Mouse (Mus musculus) Patski (cell line): ENCODE measurements around the gene Dnajc16. TPM values are rescaled to one million over a fixed set of nuclear protein-coding genes. Genes with fewer than 3 reads are reported as not detected.
A peak's percentile ranks its signal among the peaks of the same experiment; 100 is the strongest.

Experiments used
- ATAC-seq: fragments of 100-300 bp; one replicate; pipeline ENCODE4 v1.8.0; 2021
- CTCF ChIA-PET: fragments of 350-600 bp; sonication (Branson Sonifier 250); formaldehyde crosslinking; loops from one replicate; lab custom pipeline; 2022; ENCODE audit warnings: inconsistent platforms; lab: Charles Lee
- POLR2A ChIA-PET: fragments of 350-600 bp; sonication (Branson Sonifier 250); formaldehyde crosslinking; loops from one replicate; lab custom pipeline; 2022; ENCODE audit warnings: antibody characterized with exemption, inconsistent platforms; lab: Charles Lee
- DNase-seq: peaks from one replicate; pipeline ENCODE4 v3.0.0-alpha.2; 2011; ENCODE audit warnings: low read depth, low spot score
- H3K27me3 ChIP-seq: fragments of 371-371 bp; one replicate; pipeline ENCODE4 v1.5.1; 2021
- CTCF ChIP-seq: fragments of 100-300 bp; IDR thresholded peaks from one replicate; pipeline ENCODE4 v1.5.1; 2021
- in situ Hi-C: fragments of 300-500 bp; cut with MboI; formaldehyde crosslinking; loops from 3 replicates; pipeline ENCODE4 v1.11.1; 2018; ENCODE audit warnings: low pct_unique_long_range_greater_than_20kb, mixed read lengths
- polyA plus RNA-seq: library from polyadenylated mRNA; unstranded; gene quantifications from one replicate; pipeline ENCODE4 v1.2.3, GENCODE M21; 2021

The Dnajc16 gene
- 14.5 TPM for polyA plus RNA-seq

- ChIA-PET CTCF (no interaction called here), POLR2A (interaction anchor here (0.6 kb wide), 1 partner anchor 14 kb away, joined by 3 read pairs; no protein-coding TSS in a partner anchor)
- in situ Hi-C loops, result no loop called here
- DNase-seq (peak; percentile 96), ATAC-seq (peak; percentile 84)
- TF ChIP-seq CTCF, result no peak
- no peaks in the 10 kb centered on the region for H3K27me3 ChIP-seq
These were observed at the start of gene Dnajc16 for GRCm38 (mm10) chr4:141790524-141790990. Gene Dnajc16, minus strand, starts transcription at chr4:141790931.

GRCm38 (mm10) chr4:141834536-141835095 is 43.9 kb upstream of the Dnajc16 start:
- DNase-seq (no peak), ATAC-seq (no peak)
- ChIA-PET POLR2A (no interaction called here), CTCF (interaction anchor here (1.0 kb wide), 1 partner anchor 17 kb away, joined by 3 read pairs; no protein-coding TSS in a partner anchor)
- in situ Hi-C loops, result loop anchor here (25.0 kb wide), 1 partner anchor 1178 kb away; no protein-coding TSS in a partner anchor
- no peaks in the 10 kb centered on the region for H3K27me3 ChIP-seq
- TF ChIP-seq CTCF, result no peak

GRCm38 (mm10) chr4:141833911-141834310 is 43.2 kb upstream of the Dnajc16 start:
- ChIA-PET POLR2A (no interaction called here), CTCF (interaction anchor here (1.0 kb wide), 1 partner anchor 17 kb away, joined by 3 read pairs; no protein-coding TSS in a partner anchor)
- DNase-seq (no peak), ATAC-seq (no peak)
- TF ChIP-seq CTCF, result no peak
- no peaks in the 10 kb centered on the region for H3K27me3 ChIP-seq
- in situ Hi-C loops, result loop anchor here (25.0 kb wide), 1 partner anchor 1178 kb away; no protein-coding TSS in a partner anchor

- in situ Hi-C loops, result loop anchor here (25.0 kb wide), 1 partner anchor 1181 kb away; no protein-coding TSS in a partner anchor
- no peak for DNase-seq
- CTCF ChIA-PET, result interaction anchor here (1.1 kb wide), 1 partner anchor 116 kb away, joined by 4 read pairs; no protein-coding TSS in a partner anchor
These were observed 40.6 kb upstream of the Dnajc16 start for GRCm38 (mm10) chr4:141831361-141831760.

GRCm38 (mm10) chr4:141830381-141830780 is 39.6 kb upstream of the Dnajc16 start:
- CTCF ChIA-PET, result interaction anchor here (1.1 kb wide), 1 partner anchor 117 kb away, joined by 4 read pairs; no protein-coding TSS in a partner anchor
- H3K27me3 ChIP-seq, result no peaks in the 10 kb centered on the region
- TF ChIP-seq CTCF, result no peak
- DNase-seq (no peak), ATAC-seq (no peak)
- POLR2A ChIA-PET, result no interaction called here
- in situ Hi-C loops, result loop anchor here (25.0 kb wide), 1 partner anchor 1182 kb away; no protein-coding TSS in a partner anchor

More at GRCm38 (mm10) chr4:141831361-141831760, 40.6 kb upstream of the Dnajc16 start:
- POLR2A ChIA-PET, result no interaction called here
- TF ChIP-seq CTCF, result no peak
- no peak for ATAC-seq
- no peaks in the 10 kb centered on the region for H3K27me3 ChIP-seq

- ChIA-PET CTCF (no interaction called here), POLR2A (no interaction called here)
- in situ Hi-C loops, result loop anchor here (25.0 kb wide), 1 partner anchor 1184 kb away; no protein-coding TSS in a partner anchor
- H3K27me3 ChIP-seq, result no peaks in the 10 kb centered on the region
- no peak for ATAC-seq
- TF ChIP-seq CTCF, result no peak
- DNase-seq, result no peak
These were observed 37.4 kb upstream of the Dnajc16 start for GRCm38 (mm10) chr4:141828177-141828576.

GRCm38 (mm10) chr4:141827401-141827800 is 36.7 kb upstream of the Dnajc16 start:
- H3K27me3 ChIP-seq, result no peaks in the 10 kb centered on the region
- in situ Hi-C loops, result loop anchor here (25.0 kb wide), 1 partner anchor 1185 kb away; no protein-coding TSS in a partner anchor
- POLR2A ChIA-PET, result no interaction called here
- ATAC-seq (no peak), DNase-seq (no peak)
- CTCF ChIA-PET, result no interaction called here
- TF ChIP-seq CTCF, result no peak

- no peaks in the 10 kb centered on the region for H3K27me3 ChIP-seq
- no peak for ATAC-seq
- no peak for DNase-seq
- ChIA-PET POLR2A (interaction anchor here (0.6 kb wide), 2 partner anchors 34 to 268 kb away, joined by 3 read pairs; no protein-coding TSS in a partner anchor), CTCF (interaction anchor here (1.1 kb wide), 1 partner anchor 15 kb away, joined by 4 read pairs; no protein-coding TSS in a partner anchor)
- TF ChIP-seq CTCF, result no peak
- in situ Hi-C loops, result loop anchor here (25.0 kb wide), 1 partner anchor 1186 kb away; no protein-coding TSS in a partner anchor
These were observed 35.3 kb upstream of the Dnajc16 start, which contains the start of gene Cela2a for GRCm38 (mm10) chr4:141826060-141826459. Gene Cela2a, minus strand, starts transcription at chr4:141826160.

- in situ Hi-C loops, result no loop called here
- ChIA-PET CTCF (interaction anchor here (1.3 kb wide), 1 partner anchor 12 kb away, joined by 3 read pairs; no protein-coding TSS in a partner anchor), POLR2A (no interaction called here)
- TF ChIP-seq CTCF, result no peak
- DNase-seq (no peak), ATAC-seq (no peak)
- no peaks in the 10 kb centered on the region for H3K27me3 ChIP-seq
These were observed 32.2 kb upstream of the Dnajc16 start for GRCm38 (mm10) chr4:141822979-141823378.

GRCm38 (mm10) chr4:141822089-141822488 is 31.4 kb upstream of the Dnajc16 start:
- no peak for DNase-seq
- in situ Hi-C loops, result no loop called here
- H3K27me3 ChIP-seq, result no peaks in the 10 kb centered on the region
- no peak for ATAC-seq
- no peak for TF ChIP-seq CTCF
- ChIA-PET POLR2A (no interaction called here), CTCF (interaction anchor here (1.3 kb wide), 1 partner anchor 11 kb away, joined by 3 read pairs; no protein-coding TSS in a partner anchor)
